Mouse (Mus musculus): Measurements from ENCODE around the gene Ttc16.

Ttc16 gene

DNA sequence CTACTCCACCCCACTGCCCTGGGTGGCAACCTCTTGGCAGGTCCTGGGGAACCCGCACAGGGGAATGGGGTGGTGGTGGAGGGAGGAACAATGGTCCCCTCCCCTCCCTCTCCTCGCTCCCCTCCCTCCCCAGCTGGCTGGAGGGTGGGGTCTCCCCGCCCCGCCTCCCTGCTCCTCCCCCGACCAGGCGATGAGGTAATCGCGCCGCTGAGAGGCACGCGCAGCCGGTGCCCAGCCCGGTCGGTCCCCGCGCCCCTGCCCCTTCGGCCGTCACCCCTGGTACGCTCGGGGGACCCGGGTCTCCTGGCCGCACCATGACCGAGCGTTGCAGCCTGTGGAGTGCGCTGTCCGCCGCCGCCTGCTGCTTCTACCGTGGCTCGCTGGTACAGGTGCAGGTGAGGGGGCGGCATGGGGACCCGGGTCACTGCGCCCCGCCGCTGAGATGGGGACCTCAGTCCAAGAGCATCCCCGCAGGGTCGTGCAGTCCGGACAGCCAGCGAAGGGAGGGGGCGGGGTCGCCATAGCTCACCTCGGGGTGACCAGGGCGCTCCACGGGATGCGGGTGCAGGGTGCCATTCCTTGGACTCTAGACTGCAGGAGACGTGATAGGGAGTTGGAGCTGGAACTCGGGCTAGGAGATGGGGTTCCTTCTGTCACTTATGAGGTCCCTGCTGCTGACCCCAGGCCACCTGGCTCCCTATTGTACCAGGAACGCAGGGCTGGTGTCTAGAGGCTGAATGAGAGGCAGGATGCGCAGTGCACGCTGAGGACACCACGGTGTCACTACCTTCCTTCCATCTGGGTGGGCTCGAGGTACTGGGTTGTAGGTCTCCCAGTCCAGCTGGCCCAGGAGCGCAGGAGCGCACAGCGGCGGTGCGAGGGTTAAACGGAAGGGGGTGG lies 33.9 kb downstream of the Ttc16 start:
- DNase-seq = peak; percentile 77

GRCm38 (mm10) chr2:32740916-32741272 lies 34.5 kb downstream of the Ttc16 start, which contains the start of gene 6330409D20Rik:
Gene 6330409D20Rik, minus strand, starts transcription at chr2:32741016.
- DNase-seq = no peak

- DNase-seq = no peak
Measured at GRCm38 (mm10) chr2:32739311-32739710, 36.1 kb downstream of the Ttc16 start.

GRCm38 (mm10) chr2:32737008-32737407 lies 38.4 kb downstream of the Ttc16 start:
- no peak for DNase-seq

DNA sequence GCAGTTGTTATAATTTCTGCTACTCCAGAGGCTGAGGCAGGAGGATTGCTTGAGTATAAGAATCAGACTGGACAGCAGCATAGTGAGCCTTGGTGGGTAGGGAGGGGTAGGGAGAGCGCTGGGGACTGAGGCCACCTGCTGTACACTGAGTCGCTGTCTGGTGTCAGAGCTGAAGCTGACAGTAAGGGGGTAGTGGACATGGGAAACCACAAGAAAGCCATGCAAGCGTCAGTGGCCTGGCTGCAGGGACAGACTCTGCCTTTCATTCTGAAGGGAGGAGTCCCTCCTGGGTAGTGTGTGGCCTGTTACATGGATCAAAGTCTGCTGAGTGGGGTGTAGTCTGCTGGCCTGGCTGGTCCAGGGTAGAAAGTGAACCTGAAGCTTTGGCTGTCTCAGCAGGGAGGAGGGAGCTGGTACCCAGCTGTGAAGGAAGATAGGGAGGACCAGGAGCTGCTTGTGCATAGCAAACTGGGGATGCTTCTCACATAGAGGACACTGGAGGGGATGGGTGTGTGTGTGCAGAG lies 39.1 kb downstream of the Ttc16 start:
- no peak for DNase-seq

- DNase-seq = peak; percentile 88
Measured at GRCm38 (mm10) chr2:32734933-32735332, 40.5 kb downstream of the Ttc16 start.

DNA sequence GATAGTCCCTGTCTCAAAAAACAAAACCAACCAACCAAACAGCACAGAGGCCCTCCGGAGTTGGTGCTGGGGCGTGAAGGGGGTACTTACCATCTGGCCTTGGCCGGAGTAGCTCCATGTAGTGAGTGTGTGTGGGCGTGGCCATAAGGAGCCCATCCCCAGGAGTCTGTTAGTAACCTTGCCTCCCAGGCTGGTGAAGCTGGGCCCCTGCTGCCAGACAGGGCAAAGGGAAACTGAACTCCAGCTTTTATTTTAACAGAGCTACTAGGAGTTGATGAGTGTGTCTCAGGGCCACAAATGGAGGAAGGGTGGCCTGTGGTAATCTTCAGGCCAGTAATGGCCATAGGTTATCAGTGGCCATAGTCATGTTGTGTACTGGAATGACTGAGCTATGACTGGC lies 41.0 kb downstream of the Ttc16 start:
- DNase-seq = peak; percentile 55

- DNase-seq = no peak
Measured at GRCm38 (mm10) chr2:32732695-32733094, 42.7 kb downstream of the Ttc16 start.

- DNase-seq = peak; percentile 48
Measured at GRCm38 (mm10) chr2:32731911-32732310, 43.5 kb downstream of the Ttc16 start.

DNA sequence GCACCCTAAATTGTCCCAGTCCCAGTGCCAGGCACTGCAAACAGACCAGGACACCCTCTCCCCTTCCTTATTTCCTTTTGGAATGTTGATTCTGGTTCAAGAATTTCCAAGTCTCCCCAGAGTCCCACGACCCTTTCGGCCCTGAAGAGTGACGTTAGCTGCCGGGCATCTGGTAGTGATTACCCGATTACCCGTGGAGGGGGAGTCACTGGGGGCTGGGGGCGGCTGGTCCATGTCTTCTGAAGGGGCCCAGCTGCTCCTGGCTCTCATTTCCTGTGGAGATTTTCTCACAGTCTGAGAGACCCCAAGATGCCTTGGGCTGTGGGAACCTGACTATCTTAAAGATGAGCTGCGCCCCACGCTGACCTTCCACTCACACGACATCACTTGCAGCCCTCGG lies 44.6 kb downstream of the Ttc16 start:
- peak; percentile 79 for DNase-seq

- DNase-seq = no peak
Measured at GRCm38 (mm10) chr2:32729547-32729946, 45.9 kb downstream of the Ttc16 start.

- peak; percentile 70 for DNase-seq
Measured at GRCm38 (mm10) chr2:32728463-32728862, 47.0 kb downstream of the Ttc16 start.

DNA sequence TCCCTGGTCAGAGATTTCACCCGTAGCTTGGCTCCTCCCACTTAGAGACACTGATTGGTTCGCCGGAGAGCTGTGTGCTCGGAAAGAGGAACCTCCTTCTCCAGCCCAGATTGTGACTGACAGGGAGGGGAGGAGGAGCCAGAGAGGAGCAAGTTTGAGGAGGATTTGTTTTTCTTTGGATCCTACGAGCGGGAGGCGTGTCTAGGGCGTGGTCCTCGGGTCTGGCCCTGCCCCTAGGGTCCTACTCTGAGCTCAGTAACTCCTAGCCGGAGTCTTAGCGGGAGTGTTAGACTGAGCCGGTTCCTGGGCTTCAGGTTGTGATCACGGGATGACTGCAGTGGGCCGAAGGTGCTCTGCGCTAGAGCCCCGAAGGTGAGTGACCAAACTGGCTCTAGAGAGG lies 48.0 kb downstream of the Ttc16 start:
- peak; percentile 99 for DNase-seq

- no peak for DNase-seq
Measured at GRCm38 (mm10) chr2:32724832-32725790, 50.3 kb downstream of the Ttc16 start.

DNA sequence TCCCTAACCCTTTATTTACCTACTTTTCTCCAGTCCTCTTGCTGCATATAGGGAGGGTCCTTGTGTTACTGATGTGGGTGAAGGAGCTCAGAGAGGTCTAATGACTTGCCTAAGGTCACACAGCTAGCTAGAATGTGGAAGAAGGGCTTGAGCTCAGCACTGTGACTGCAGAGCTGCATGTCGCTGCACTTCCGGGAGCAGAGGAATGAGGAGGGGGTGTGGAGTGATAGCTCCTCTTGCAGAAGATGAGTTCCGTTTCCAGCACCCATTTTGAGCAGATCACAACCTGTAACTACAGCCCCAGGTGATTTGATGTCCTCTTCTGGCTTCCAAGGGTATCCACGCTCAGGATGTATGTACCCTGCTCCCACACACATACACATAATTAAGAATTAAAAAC lies 51.3 kb downstream of the Ttc16 start:
- DNase-seq = no peak

DNA sequence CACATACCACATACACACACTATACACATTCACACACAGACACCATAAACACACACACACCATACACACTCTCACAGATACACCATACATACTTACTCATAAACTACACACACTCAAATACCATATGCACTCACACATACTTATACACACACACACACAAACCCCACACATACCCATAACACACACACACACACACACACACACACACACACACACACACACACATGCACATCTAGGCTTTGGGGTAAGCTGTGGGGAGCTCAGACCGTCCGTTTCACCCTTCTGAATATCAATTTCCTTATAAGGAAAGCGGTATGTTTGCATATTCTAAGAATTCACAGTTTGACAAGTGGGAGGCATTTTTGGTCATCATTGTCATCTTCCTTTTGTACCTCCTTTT lies 52.9 kb downstream of the Ttc16 start:
- no peak for DNase-seq

DNA sequence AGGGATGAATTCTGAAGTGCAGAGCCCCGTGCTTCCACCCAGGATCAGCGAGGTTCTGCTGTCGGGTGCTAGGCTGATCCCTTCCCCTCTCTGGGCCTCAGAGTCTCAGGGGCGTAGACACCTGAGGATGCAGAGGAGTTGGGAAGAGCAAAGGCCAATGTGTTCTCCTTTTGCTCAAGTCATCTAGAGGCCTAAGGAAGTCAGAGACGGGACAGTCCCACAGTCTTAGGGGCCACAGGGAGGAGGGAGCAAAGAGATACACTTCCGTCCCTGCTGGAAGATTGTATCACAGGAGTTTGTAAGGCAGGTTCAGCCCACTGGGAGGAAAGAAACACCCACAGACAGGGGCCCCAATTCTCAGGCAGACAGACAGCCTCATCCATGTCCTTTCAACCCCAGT lies 53.4 kb downstream of the Ttc16 start:
- no peak for DNase-seq

DNA sequence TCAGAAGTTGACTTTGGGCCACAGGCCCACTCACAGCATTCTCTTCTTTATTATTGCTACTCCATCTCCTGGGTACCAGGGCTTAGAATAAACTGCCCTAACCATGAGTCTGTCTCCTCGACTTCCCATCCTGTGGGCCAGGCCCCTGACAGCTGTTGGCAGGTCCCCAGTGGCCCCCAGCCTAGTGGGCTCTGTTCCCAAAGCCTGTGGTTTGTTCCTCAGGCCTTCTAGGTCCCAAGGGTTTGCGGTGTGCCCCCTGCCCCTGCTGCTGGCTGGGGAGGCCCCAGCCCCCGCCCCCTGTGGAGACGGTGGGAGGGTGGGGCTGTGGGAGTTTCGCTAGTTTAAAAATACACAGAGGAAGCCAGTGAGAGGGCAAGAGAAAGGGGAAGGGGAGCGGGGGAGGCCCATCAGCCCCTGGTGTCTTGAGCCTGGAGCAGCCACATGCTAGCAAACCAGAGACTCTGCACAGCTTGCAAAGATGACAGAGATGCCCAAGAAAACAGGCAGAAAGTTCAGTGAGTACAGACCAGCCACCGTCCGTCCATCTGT lies 54.7 kb downstream of the Ttc16 start, which contains the start of gene Sh2d3c:
TSS of gene Sh2d3c (plus strand) at position 375 of the 549 bp plus-strand sequence.
- peak; percentile 72 for DNase-seq

DNA sequence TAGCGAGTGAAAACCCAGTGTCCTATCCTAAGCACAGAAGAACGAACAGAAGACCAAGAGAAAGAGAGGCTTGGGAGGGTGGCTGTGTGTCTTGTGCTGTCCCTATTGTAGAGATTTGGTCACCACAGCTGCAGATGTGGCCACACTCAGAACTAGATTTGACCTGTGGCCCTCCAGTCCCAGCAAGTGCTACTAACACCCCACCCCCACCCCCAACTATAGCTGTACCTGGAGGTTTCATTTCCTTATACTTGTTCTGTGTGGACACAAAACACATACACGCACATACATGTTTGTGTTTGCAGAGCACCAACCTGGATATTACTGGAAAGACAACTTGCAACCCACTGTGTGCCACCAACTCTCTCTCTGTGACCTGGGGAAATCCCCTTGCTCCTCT lies 55.4 kb downstream of the Ttc16 start:
- DNase-seq = no peak

- no peak for DNase-seq
Measured at GRCm38 (mm10) chr2:32718761-32719160, 56.7 kb downstream of the Ttc16 start.

GRCm38 (mm10) chr2:32714987-32715425 lies 60.4 kb downstream of the Ttc16 start:
- peak; percentile 61 for DNase-seq

DNA sequence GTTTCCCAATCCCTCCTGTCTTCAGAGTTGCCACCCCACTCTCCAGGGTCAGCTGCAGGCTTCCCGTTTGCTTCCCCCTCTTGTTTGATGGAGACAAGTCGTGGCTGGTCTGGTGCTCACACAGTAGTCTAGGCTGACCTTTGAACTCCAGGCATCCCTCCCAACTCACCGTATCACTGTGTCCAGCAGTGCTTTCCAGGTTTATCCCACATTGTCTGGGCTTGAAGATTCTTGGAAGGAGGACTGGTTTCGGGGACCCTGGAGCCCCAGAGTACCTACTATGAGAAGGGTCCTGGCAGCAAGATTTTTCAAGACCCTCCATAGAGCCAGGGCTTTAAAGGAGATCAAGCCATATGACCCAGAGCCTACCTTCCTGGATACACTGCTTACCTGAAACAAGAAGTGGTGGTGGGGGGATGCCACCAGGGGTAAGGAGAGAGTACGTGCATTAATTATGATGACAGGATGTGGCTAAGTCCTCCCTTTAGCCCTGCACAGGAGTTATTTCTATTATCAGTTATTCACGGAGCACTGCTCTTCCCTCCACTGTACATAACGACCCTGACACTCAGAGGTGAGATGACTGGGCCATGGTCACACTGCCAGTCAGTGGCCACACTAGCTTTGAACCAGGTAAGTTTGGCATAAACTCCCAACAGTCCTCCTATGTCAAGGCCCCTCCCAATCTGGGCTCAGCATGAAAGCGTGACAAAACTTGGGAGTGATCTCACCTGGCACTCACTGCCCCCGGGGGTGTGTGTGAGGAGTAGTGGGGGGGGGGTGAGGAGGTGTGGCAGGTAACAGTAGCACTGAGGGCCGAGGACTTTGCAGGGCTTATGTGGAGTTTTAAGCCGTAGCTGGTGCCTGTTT lies 61.1 kb downstream of the Ttc16 start:
- DNase-seq = no peak
